Mouse (Mus musculus) stomach, embryonic 15.5 days (tissue): ENCODE results near the gene Asgr1. TPM values are rescaled to one million over a fixed set of nuclear protein-coding genes. Genes with fewer than 3 reads are reported as not detected.

Experiments
- ATAC-seq: fragments of 200-750 bp; cut with Nextera tagmentation; 2 replicates; pipeline ENCODE4 v1.8.0; 2017; ENCODE audit warnings: low read depth, moderate number of reproducible peaks, moderate TSS enrichment; ENCODE audit not compliant: insufficient read depth, low FRiP score
- H3K27ac ChIP-seq: fragments of 300-500 bp; sonication (generic); 2 replicates; pipeline ENCODE4 v1.5.1; 2015; ENCODE audit warnings: mild to moderate bottlenecking, inconsistent platforms
- H3K27me3 ChIP-seq: fragments of 300-500 bp; sonication (generic); replicated peaks from 2 replicates; pipeline ENCODE4 v1.6.1; 2015; ENCODE audit warnings: inconsistent platforms
- H3K36me3 ChIP-seq: fragments of 300-500 bp; sonication (generic); 2 replicates; pipeline ENCODE4 v1.6.1; 2015; ENCODE audit warnings: inconsistent platforms
- H3K4me1 ChIP-seq: fragments of 300-500 bp; sonication (generic); 2 replicates; pipeline ENCODE4 v1.6.1; 2015; ENCODE audit warnings: inconsistent platforms
- H3K4me2 ChIP-seq: fragments of 300-500 bp; sonication (generic); 2 replicates; pipeline ENCODE4 v1.6.1; 2015; ENCODE audit warnings: mild to moderate bottlenecking, inconsistent platforms
- H3K4me3 ChIP-seq: fragments of 300-500 bp; sonication (generic); replicated peaks from 2 replicates; pipeline ENCODE4 v1.5.1; 2015; ENCODE audit warnings: inconsistent platforms
- H3K9ac ChIP-seq: fragments of 300-500 bp; sonication (generic); 2 replicates; pipeline ENCODE4 v1.6.1; 2015; ENCODE audit warnings: inconsistent platforms
- H3K9me3 ChIP-seq: fragments of 300-500 bp; sonication (generic); 2 replicates; pipeline ENCODE4 v1.6.1; 2016; ENCODE audit warnings: inconsistent platforms
- WGBS: fragments of 180-500 bp; shearing (Covaris S2); methylation state at CpG from one replicate; pipeline ENCODE4 v1.1.7; 2015; 5-methylcytosine and 5-hydroxymethylcytosine counted together
- polyA plus RNA-seq: library from polyadenylated mRNA; unstranded; fragments of >200 nt; fragmentation: Nextera tagmentation; extraction: Ambion mirVana; gene quantifications from 2 replicates; pipeline ENCODE4 v1.2.1, GENCODE M21; 2015

Asgr1 gene
- polyA plus RNA-seq, 1 experiment from 2014 or later: 0.96 TPM

DNA sequence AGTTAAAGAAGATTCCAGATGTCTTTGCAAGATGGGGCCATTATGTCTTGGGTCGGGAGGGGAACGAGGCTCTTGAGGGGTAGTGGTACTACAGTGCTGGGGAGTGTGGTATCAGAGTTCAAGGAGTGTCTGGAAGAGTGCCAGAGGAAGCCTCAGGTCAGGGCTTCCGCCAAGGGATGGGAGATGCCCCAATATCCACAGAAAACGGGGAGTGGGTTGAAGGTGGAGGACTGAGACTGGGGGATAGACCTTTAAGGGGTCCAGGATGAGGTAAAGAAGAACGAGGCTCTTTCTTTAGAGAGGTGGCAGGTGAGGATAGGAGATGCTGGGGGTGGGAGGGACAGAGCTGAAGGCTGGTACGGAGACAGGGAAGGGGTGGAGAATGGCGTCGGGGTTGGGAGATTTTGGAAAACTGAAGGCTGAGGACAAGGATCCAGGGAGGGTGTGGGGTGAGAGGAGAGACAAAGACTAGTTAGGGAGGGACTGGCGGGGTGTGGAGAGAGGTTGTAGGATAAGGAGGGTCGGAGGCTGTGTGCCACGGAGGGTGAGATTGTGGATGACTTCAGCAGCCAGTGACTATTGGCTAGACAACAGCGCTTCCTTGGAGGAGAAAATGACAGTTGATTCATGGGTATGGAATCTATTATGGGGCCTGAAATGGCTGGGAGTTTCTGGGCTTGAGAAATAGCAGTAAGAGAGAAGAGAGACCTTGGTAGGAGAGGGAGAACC is 25.3 kb upstream of the Asgr1 start:
- Histone ChIP-seq H3K27ac (peak overlapping the region; percentile 88), H3K4me3 (peak overlapping the region; percentile 32; the same call in 1 of the 2 replicates), H3K9ac (no peak overlapping the region), H3K9me3 (no peaks in the 10 kb centered on the region), H3K4me1 (peaks cover 59% of the 10 kb centered on the region), H3K27me3 (no peaks in the 10 kb centered on the region), H3K4me2 (peak overlapping the region; percentile 63), H3K36me3 (peaks cover 12% of the 10 kb centered on the region)
- no peak for ATAC-seq
- WGBS: 19% methylated on average over 12 of the region's 12 CpGs

DNA sequence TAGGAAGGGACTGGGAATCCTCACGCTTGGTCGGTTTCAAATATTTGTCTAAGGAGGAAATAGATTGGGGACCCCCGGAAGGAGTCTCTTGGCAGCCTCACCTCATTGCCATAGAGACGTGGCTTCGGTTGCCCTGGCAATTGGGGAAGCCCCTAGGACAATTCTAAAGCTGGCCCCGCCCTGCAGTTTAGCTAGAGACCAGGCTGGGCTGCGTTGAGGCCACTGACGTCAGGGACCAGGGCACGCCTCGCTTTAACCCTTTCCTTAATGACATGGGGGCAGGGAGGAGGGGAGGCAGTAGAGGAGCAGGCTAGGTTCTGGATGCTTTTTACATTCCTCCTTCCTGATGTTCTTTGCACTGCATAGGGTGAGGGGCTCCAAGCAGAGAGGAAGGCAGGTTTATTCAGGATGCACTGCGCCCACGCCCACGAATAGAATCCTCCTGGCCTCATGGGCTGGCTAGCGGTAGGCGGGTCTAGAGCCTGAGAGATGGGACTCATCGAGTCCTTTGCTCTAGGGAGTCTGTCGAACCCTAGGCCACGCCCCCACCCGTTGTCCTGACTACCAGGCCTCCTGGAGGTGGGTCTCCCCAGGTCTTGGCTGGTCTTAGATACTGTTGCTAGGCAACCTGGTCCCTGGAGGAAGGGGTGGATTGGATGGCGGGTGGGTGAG is 24.6 kb upstream of the Asgr1 start:
- Histone ChIP-seq H3K9ac (no peak overlapping the region), H3K4me2 (peak overlapping the region; percentile 63), H3K27ac (peak overlapping the region; percentile 88), H3K4me1 (peaks cover 56% of the 10 kb centered on the region), H3K4me3 (peak overlapping the region; percentile 32), H3K36me3 (peaks cover 12% of the 10 kb centered on the region), H3K27me3 (no peaks in the 10 kb centered on the region), H3K9me3 (no peaks in the 10 kb centered on the region)
- under 1% methylated on average over 20 of the region's 20 CpGs for WGBS
- peak; percentile 66 for ATAC-seq

DNA sequence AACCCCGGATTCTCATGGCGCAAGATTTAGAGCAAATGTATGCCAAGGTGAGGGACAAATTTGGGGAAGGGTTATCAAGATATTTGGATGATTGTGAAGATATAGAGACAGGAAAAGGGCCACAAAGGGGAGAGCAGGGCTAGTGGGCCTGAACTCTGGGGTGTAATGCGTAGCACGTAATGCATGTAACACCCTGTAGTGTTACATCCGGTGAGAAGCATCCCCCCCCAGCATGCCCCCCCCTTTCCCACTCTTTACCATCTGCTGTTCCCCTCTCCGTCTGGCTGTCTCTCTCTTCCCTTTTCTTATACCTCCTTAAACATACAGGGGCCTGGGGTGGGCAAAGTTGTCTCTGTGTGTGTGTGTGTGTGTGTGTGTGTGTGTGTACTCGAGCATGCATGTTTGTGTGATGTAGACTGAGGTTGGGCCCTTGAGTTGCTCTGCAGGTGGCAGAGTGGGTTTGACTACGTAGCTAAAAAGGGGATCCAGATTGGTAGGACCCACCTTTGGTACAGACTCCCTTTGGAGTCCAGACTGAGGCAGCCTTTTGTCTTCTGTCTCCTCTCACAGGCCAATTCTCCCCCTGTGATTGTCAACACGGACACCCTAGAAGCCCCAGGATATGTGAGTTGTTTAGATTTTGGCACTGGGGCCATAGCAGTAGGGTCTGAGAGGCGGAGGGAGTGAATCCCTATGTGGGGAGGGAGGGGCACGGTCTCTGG is 23.9 kb upstream of the Asgr1 start:
- H3K4me3 ChIP-seq: peak overlapping the region; percentile 32; the same call in 1 of the 2 replicates
- peak overlapping the region; percentile 88 for H3K27ac ChIP-seq
- no peak for ATAC-seq
- no peak overlapping the region for H3K9ac ChIP-seq
- peaks cover 12% of the 10 kb centered on the region for H3K36me3 ChIP-seq
- H3K27me3 ChIP-seq: no peaks in the 10 kb centered on the region
- 32% methylated on average over 11 of the region's 11 CpGs for WGBS
- no peaks in the 10 kb centered on the region for H3K9me3 ChIP-seq
- H3K4me2 ChIP-seq: peak overlapping the region; percentile 63
- H3K4me1 ChIP-seq: peaks cover 55% of the 10 kb centered on the region

DNA sequence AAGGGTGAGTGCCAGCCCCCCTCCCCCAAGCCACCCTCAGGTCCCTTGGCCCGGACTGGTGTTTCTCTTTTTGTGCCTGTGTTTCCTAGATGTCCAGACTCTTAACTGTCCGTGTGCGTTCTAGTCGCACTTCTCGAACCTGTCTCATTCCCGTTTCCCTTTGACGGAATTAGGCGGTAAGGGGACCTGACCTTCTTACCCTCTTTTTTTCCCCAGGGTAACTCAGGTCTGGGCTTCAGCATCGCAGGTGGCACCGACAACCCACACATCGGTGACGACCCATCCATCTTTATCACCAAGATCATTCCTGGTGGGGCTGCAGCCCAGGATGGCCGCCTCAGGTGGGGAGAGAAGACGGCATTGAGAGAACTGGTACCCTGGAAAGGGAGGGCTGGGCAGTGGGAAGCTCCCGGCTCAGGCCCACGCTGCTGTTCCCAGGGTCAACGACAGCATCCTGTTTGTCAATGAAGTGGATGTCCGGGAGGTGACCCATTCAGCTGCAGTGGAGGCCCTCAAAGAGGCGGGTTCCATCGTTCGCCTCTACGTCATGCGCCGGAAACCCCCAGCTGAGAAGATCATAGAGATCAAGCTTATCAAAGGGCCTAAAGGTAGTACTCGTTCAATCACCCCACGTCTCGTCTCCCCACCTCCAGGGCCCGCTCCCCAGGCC is 23.1 kb upstream of the Asgr1 start:
- WGBS: 93% methylated on average over 28 of the region's 28 CpGs
- Histone ChIP-seq H3K36me3 (peaks cover 12% of the 10 kb centered on the region), H3K27ac (no peak overlapping the region), H3K9me3 (no peaks in the 10 kb centered on the region), H3K4me3 (no peak overlapping the region), H3K4me2 (no peak overlapping the region), H3K9ac (no peak overlapping the region), H3K4me1 (peaks cover 47% of the 10 kb centered on the region), H3K27me3 (no peaks in the 10 kb centered on the region)
- ATAC-seq: no peak

- 95% methylated on average over 11 of the region's 11 CpGs for WGBS
- Histone ChIP-seq H3K36me3 (peaks cover 12% of the 10 kb centered on the region), H3K4me1 (peaks cover 42% of the 10 kb centered on the region)
Observed at GRCm38 (mm10) chr11:70031321-70031670, 22.6 kb upstream of the Asgr1 start.

GRCm38 (mm10) chr11:70038174-70038573 is 15.7 kb upstream of the Asgr1 start:
- WGBS: 68% methylated on average over 7 of the region's 7 CpGs
- Histone ChIP-seq H3K4me1 (no peaks in the 10 kb centered on the region), H3K36me3 (peaks cover 7% of the 10 kb centered on the region; the same call in 1 of the 2 replicates), H3K9me3 (no peaks in the 10 kb centered on the region), H3K4me2 (no peak overlapping the region), H3K4me3 (no peak overlapping the region), H3K27me3 (no peaks in the 10 kb centered on the region), H3K9ac (no peak overlapping the region), H3K27ac (no peak overlapping the region)
- ATAC-seq: no peak

More at GRCm38 (mm10) chr11:70031321-70031670, 22.6 kb upstream of the Asgr1 start:
- ATAC-seq: no peak
- H3K9ac ChIP-seq: no peak overlapping the region
- no peaks in the 10 kb centered on the region for H3K27me3 ChIP-seq
- no peak overlapping the region for H3K27ac ChIP-seq
- no peak overlapping the region for H3K4me3 ChIP-seq
- H3K4me2 ChIP-seq: no peak overlapping the region
- H3K9me3 ChIP-seq: no peaks in the 10 kb centered on the region

DNA sequence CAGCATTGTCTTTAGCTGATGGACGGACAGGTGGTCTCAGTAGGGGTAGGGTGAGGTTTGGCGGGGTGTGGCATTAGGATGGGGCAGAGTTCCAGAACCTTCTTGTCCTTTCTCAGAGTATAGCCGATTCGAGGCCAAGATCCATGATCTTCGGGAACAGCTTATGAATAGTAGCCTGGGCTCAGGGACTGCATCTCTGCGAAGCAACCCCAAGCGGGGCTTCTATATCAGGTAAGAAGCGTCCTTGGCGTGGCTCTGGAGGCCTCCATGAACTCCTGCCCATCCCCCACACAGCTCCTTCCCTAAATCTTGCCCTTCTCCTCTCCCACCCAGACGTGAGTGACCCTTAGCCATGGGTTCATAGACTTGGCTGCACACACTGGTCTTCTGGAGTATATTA is 14.3 kb upstream of the Asgr1 start:
- H3K4me2 ChIP-seq: no peak overlapping the region
- no peak overlapping the region for H3K9ac ChIP-seq
- H3K27me3 ChIP-seq: no peaks in the 10 kb centered on the region
- H3K4me1 ChIP-seq: no peaks in the 10 kb centered on the region
- no peaks in the 10 kb centered on the region for H3K9me3 ChIP-seq
- 89% methylated on average over 10 of the region's 10 CpGs for WGBS
- no peak overlapping the region for H3K4me3 ChIP-seq
- H3K36me3 ChIP-seq: peaks cover 7% of the 10 kb centered on the region; the same call in 1 of the 2 replicates
- ATAC-seq: no peak
- no peak overlapping the region for H3K27ac ChIP-seq

DNA sequence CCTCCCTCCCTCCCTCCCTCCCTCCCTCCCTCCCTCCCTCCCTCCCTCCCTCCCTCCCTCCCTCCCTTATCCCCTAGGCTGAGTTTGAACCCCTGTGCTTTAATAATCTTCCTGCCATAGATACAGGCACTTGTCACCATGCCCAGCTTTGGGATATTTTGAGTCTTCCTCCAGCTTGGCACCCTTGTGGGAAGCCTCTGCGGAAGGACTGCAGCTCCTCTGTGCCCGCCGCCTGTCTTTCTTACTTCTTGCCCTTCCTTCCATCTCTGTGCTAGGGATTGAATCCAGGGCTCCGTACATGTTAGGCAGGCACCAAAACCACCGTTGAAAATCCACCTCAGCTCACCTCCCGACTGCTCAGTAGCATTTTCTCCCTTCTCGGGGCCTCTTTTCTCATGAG is 13.7 kb upstream of the Asgr1 start:
- Histone ChIP-seq H3K9me3 (no peaks in the 10 kb centered on the region), H3K36me3 (peaks cover 7% of the 10 kb centered on the region; the same call in 1 of the 2 replicates), H3K9ac (no peak overlapping the region), H3K27me3 (no peaks in the 10 kb centered on the region), H3K4me2 (no peak overlapping the region), H3K4me1 (no peaks in the 10 kb centered on the region), H3K4me3 (no peak overlapping the region), H3K27ac (no peak overlapping the region)
- WGBS: 88% methylated on average over 7 of the region's 7 CpGs
- no peak for ATAC-seq

DNA sequence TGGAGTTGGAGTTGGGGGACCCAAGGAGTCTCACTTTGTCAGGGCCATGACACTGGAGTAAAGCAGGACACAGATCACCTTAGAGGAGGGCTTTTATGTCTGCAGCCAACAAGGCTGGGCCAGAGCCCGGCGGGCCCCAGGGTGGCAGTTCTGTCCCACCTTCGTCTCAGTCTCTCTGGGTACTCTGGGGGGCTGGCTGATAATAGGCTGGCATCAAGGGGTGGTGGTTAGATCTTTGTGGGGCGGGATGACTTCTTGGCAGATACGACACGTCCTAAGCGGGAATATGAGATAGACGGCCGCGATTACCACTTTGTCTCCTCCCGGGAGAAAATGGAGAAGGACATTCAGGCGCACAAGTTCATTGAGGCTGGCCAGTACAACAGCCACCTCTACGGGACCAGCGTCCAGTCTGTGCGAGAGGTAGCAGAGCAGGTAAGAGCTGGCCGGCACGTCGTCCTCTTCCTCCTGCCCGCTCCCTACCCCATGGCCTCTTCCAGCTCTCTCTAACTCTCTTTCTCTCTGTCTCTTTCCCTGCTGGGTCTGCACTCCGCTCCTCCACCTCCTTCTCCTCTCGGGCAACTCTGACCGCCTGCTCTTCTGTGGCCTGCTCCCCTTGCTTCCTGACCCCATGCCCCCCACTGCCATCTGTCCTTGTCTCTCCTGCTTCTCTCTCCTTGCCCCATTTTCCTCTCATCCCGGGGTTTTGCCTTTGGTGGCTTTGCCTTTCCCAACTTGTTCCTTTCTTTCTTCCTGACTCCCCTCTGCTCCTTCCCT is 11.4 kb upstream of the Asgr1 start:
- H3K36me3 ChIP-seq: peaks cover 7% of the 10 kb centered on the region; the same call in 1 of the 2 replicates
- ATAC-seq: no peak
- WGBS: 89% methylated on average over 23 of the region's 23 CpGs
- no peak overlapping the region for H3K9ac ChIP-seq
- H3K4me2 ChIP-seq: no peak overlapping the region
- H3K4me3 ChIP-seq: no peak overlapping the region
- H3K27me3 ChIP-seq: no peaks in the 10 kb centered on the region
- H3K4me1 ChIP-seq: no peaks in the 10 kb centered on the region
- H3K27ac ChIP-seq: no peak overlapping the region
- no peaks in the 10 kb centered on the region for H3K9me3 ChIP-seq

GRCm38 (mm10) chr11:70043665-70044064 is 10.2 kb upstream of the Asgr1 start:
- no peak overlapping the region for H3K27ac ChIP-seq
- no peaks in the 10 kb centered on the region for H3K4me1 ChIP-seq
- WGBS: 91% methylated on average over 7 of the region's 7 CpGs
- no peak for ATAC-seq
- no peaks in the 10 kb centered on the region for H3K27me3 ChIP-seq
- H3K4me3 ChIP-seq: no peak overlapping the region
- no peak overlapping the region for H3K4me2 ChIP-seq
- H3K9ac ChIP-seq: no peak overlapping the region
- H3K36me3 ChIP-seq: peaks cover 7% of the 10 kb centered on the region; the same call in 1 of the 2 replicates
- H3K9me3 ChIP-seq: no peaks in the 10 kb centered on the region

GRCm38 (mm10) chr11:70045435-70045834 is 8.4 kb upstream of the Asgr1 start:
- H3K4me2 ChIP-seq: no peak overlapping the region
- no peaks in the 10 kb centered on the region for H3K9me3 ChIP-seq
- 24% methylated on average over 9 of the region's 9 CpGs for WGBS
- H3K4me3 ChIP-seq: no peak overlapping the region
- no peaks in the 10 kb centered on the region for H3K4me1 ChIP-seq
- no peak for ATAC-seq
- no peaks in the 10 kb centered on the region for H3K27me3 ChIP-seq
- H3K9ac ChIP-seq: no peak overlapping the region
- H3K36me3 ChIP-seq: no peaks in the 10 kb centered on the region; the same call in 1 of the 2 replicates
- peak overlapping the region; percentile 4; the same call in 1 of the 2 replicates for H3K27ac ChIP-seq
